27 mouse cellular contexts compared by ENCODE assay signal in genomic region chr14:13332497-13333306, GRCm38 (mm10). TPM values are rescaled to one million over a fixed set of nuclear protein-coding genes. Genes with fewer than 3 reads are reported as not detected.
DNase-seq lines count a peak whose midpoint lies in the region; ATAC-seq and TF ChIP-seq lines count a peak whose summit lies in the region.
"Had no signal": no experiment of that assay in that cellular context is flagged by ENCODE, and none has a peak within 500 bp of the region (broad histone marks: within the 10 kb centered on the region; RNA-seq: fewer than 3 reads in every experiment).

No protein-coding gene starts in this region.

- no peak for TF ChIP-seq CTCF in stomach, postnatal 0 days (IDR thresholded peaks at IDR 0.05; ENCODE audit: low read depth)

- H3K9ac ChIP-seq in embryonic facial prominence, embryonic 11.5 days (replicated peaks; ENCODE audit: low read length): no peak overlapping the region
- no peak overlapping the region for H3K9ac ChIP-seq in stomach, embryonic 14.5 days (replicated peaks; ENCODE audit: low read depth, low read length)
- no peak overlapping the region for H3K9ac ChIP-seq in stomach, postnatal 0 days (ENCODE audit: low read length)
- H3K9ac ChIP-seq in midbrain, embryonic 14.5 days (replicated peaks; ENCODE audit: low read length): no peak overlapping the region
- H3K9ac ChIP-seq: kidney, embryonic 15.5 days; liver, embryonic 12.5 days; lung, embryonic 14.5 days had no signal

- no peaks in the 10 kb centered on the region for H3K4me1 ChIP-seq in embryonic facial prominence, embryonic 11.5 days (ENCODE audit: control insufficient read depth, insufficient read depth, low read length)
- H3K4me1 ChIP-seq in embryonic facial prominence, embryonic 10.5 days: peaks cover 3% of the 10 kb centered on the region; the same call in 1 of the 2 replicates
- no peaks in the 10 kb centered on the region for H3K4me1 ChIP-seq in stomach, embryonic 14.5 days (ENCODE audit: control insufficient read depth, insufficient read depth, low read length)
- H3K4me1 ChIP-seq in stomach, postnatal 0 days (replicated peaks; ENCODE audit: control insufficient read depth, insufficient read depth): no peaks in the 10 kb centered on the region
- H3K4me1 ChIP-seq in midbrain, embryonic 14.5 days (ENCODE audit: control insufficient read depth, insufficient read depth, low read length): no peaks in the 10 kb centered on the region
- H3K4me1 ChIP-seq: kidney, embryonic 15.5 days; liver, embryonic 12.5 days had no signal

- no peak for DNase-seq in embryonic facial prominence, embryonic 11.5 days (ENCODE audit: low spot score)
- DNase-seq in embryonic facial prominence, embryonic 10.5 days (ENCODE audit: low spot score): no peak
- DNase-seq in stomach, postnatal 0 days (ENCODE audit: low spot score): no peak
- no peak for DNase-seq in midbrain, embryonic 14.5 days
- no peak for DNase-seq in kidney, postnatal 36 days
- DNase-seq in cerebellum, adult 9-11 months: no peak
- no peak for DNase-seq in left cerebral cortex, adult 8-10 months (ENCODE audit: low spot score in 2 of 2)
- DNase-seq: cerebellum, postnatal 14 days; embryo, embryonic 11 days; gastrocnemius, postnatal 36 days; heart, postnatal 10 days; layer of hippocampus, postnatal 36 days; lung, embryonic 14.5 days; right cerebral cortex, adult 18-20 months; thymus, postnatal 14 days had no signal

- no peak overlapping the region for H3K27ac ChIP-seq in embryonic facial prominence, embryonic 11.5 days (replicated peaks; ENCODE audit: low read depth, low read length)
- H3K27ac ChIP-seq in embryonic facial prominence, embryonic 10.5 days (replicated peaks): no peak overlapping the region
- H3K27ac ChIP-seq in stomach, embryonic 14.5 days (ENCODE audit: low read length): no peak overlapping the region
- H3K27ac ChIP-seq in stomach, postnatal 0 days (replicated peaks): no peak overlapping the region
- no peak overlapping the region for H3K27ac ChIP-seq in midbrain, embryonic 14.5 days (replicated peaks; ENCODE audit: low read depth, low read length)
- H3K27ac ChIP-seq: heart, embryonic 10.5 days; kidney, embryonic 15.5 days; limb, embryonic 10.5 days; liver, embryonic 12.5 days; macrophage had no signal

- ATAC-seq in embryonic facial prominence, embryonic 11.5 days (replicated peaks; ENCODE audit: insufficient number of reproducible peaks, low FRiP score, low TSS enrichment, low read depth): 0 out of 2 replicates have a peak, but pooled peaks have one; percentile 67
- ATAC-seq in stomach, embryonic 14.5 days (ENCODE audit: insufficient number of reproducible peaks, insufficient read depth, low FRiP score, low read depth): peak; percentile 56; the same call in 1 of the 2 replicates
- ATAC-seq in stomach, postnatal 0 days (ENCODE audit: low FRiP score, low TSS enrichment): no peak
- peak; percentile 50 for ATAC-seq in midbrain, embryonic 14.5 days (ENCODE audit: low FRiP score, low TSS enrichment)
- ATAC-seq: CD4-positive, CD25-positive, alpha-beta regulatory T cell, adult 4 months; inflammation-experienced regulatory T-cells, adult 6 months; liver, embryonic 12.5 days had no signal

- no peaks in the 10 kb centered on the region for H3K9me3 ChIP-seq in embryonic facial prominence, embryonic 11.5 days (replicated peaks; ENCODE audit: control insufficient read depth, low read length)
- H3K9me3 ChIP-seq in embryonic facial prominence, embryonic 10.5 days: no peaks in the 10 kb centered on the region
- H3K9me3 ChIP-seq in stomach, embryonic 14.5 days (ENCODE audit: control insufficient read depth, low read depth, low read length): no peaks in the 10 kb centered on the region
- no peaks in the 10 kb centered on the region for H3K9me3 ChIP-seq in stomach, postnatal 0 days (ENCODE audit: control insufficient read depth, low read length)
- no peaks in the 10 kb centered on the region for H3K9me3 ChIP-seq in midbrain, embryonic 14.5 days (ENCODE audit: control insufficient read depth, low read length)
- H3K9me3 ChIP-seq: heart, embryonic 10.5 days; kidney, embryonic 15.5 days; limb, embryonic 10.5 days; liver, embryonic 12.5 days had no signal

- H3K36me3 ChIP-seq in embryonic facial prominence, embryonic 11.5 days (replicated peaks; ENCODE audit: control insufficient read depth, insufficient read depth, low read depth, low read length): no peaks in the 10 kb centered on the region
- no peaks in the 10 kb centered on the region for H3K36me3 ChIP-seq in embryonic facial prominence, embryonic 10.5 days (replicated peaks)
- H3K36me3 ChIP-seq in stomach, embryonic 14.5 days (ENCODE audit: control insufficient read depth, insufficient read depth, low read length): no peaks in the 10 kb centered on the region
- H3K36me3 ChIP-seq in stomach, postnatal 0 days (ENCODE audit: control insufficient read depth, insufficient read depth, low read length): no peaks in the 10 kb centered on the region
- no peaks in the 10 kb centered on the region for H3K36me3 ChIP-seq in midbrain, embryonic 14.5 days (ENCODE audit: control insufficient read depth, insufficient read depth, low read length)
- H3K36me3 ChIP-seq: heart, embryonic 10.5 days; kidney, embryonic 15.5 days; limb, embryonic 10.5 days; liver, embryonic 12.5 days had no signal

- no peak overlapping the region for H3K4me3 ChIP-seq in embryonic facial prominence, embryonic 11.5 days (ENCODE audit: low read depth, low read length)
- no peak overlapping the region for H3K4me3 ChIP-seq in embryonic facial prominence, embryonic 10.5 days
- no peak overlapping the region for H3K4me3 ChIP-seq in stomach, embryonic 14.5 days (ENCODE audit: low read depth, low read length)
- H3K4me3 ChIP-seq in stomach, postnatal 0 days (ENCODE audit: low read depth, low read length): no peak overlapping the region
- H3K4me3 ChIP-seq in midbrain, embryonic 14.5 days (replicated peaks; ENCODE audit: low read depth, low read length): no peak overlapping the region
- H3K4me3 ChIP-seq: erythroblast, embryonic 14.5 days; heart, embryonic 10.5 days; kidney, embryonic 15.5 days; limb, embryonic 10.5 days; liver, embryonic 12.5 days had no signal

- no peak overlapping the region for H3K4me2 ChIP-seq in embryonic facial prominence, embryonic 11.5 days (ENCODE audit: low read depth, low read length)
- no peak overlapping the region for H3K4me2 ChIP-seq in stomach, embryonic 14.5 days (replicated peaks; ENCODE audit: low read depth, low read length)
- no peak overlapping the region for H3K4me2 ChIP-seq in stomach, postnatal 0 days (replicated peaks; ENCODE audit: low read depth)
- no peak overlapping the region for H3K4me2 ChIP-seq in midbrain, embryonic 14.5 days (ENCODE audit: low read length)
- H3K4me2 ChIP-seq: kidney, embryonic 15.5 days; liver, embryonic 12.5 days; lung, embryonic 14.5 days had no signal

- no peak for TF ChIP-seq EP300 in stomach, postnatal 0 days (optimal IDR thresholded peaks at IDR 0.05)

- H3K27me3 ChIP-seq in embryonic facial prominence, embryonic 11.5 days (ENCODE audit: control insufficient read depth, insufficient read depth, low read length): no peaks in the 10 kb centered on the region
- H3K27me3 ChIP-seq in embryonic facial prominence, embryonic 10.5 days (replicated peaks; ENCODE audit: low read depth, poor library complexity, severe bottlenecking): no peaks in the 10 kb centered on the region
- H3K27me3 ChIP-seq in stomach, embryonic 14.5 days (ENCODE audit: control insufficient read depth, insufficient read depth, low read length): no peaks in the 10 kb centered on the region
- no peaks in the 10 kb centered on the region for H3K27me3 ChIP-seq in stomach, postnatal 0 days (ENCODE audit: control insufficient read depth, insufficient read depth, low read length)
- no peaks in the 10 kb centered on the region for H3K27me3 ChIP-seq in midbrain, embryonic 14.5 days (ENCODE audit: control insufficient read depth, insufficient read depth, low read length)
- H3K27me3 ChIP-seq: kidney, embryonic 15.5 days; liver, embryonic 12.5 days had no signal

- WGBS in embryonic facial prominence, embryonic 11.5 days: 74% methylated on average over 10 of the region's 10 CpGs
- 72% methylated on average over 10 of the region's 10 CpGs for WGBS in embryonic facial prominence, embryonic 10.5 days
- WGBS in stomach, embryonic 14.5 days: 60% methylated on average over 10 of the region's 10 CpGs
- WGBS in stomach, postnatal 0 days: 60% methylated on average over 10 of the region's 10 CpGs
- WGBS in midbrain, embryonic 14.5 days: 50% methylated on average over 10 of the region's 10 CpGs

RNA-seq across cellular contexts. Expression of gene Synpr, which starts 48.1 kb away (rescaled TPM):
- polyA plus RNA-seq in embryonic facial prominence, embryonic 11.5 days (2014; fragmentation: Nextera tagmentation; extraction: Ambion mirVana): 5.1 and 6.4 TPM in 2 replicates
- polyA plus RNA-seq in embryonic facial prominence, embryonic 10.5 days (2016; fragmentation: Nextera tagmentation; extraction: Ambion mirVana): 3.7 TPM in 2 replicates
- polyA plus RNA-seq in stomach, embryonic 14.5 days (2014; fragmentation: Nextera tagmentation; extraction: Ambion mirVana): 6.9 and 8.1 TPM in 2 replicates
- polyA plus RNA-seq in stomach, postnatal 0 days (2015; fragmentation: Nextera tagmentation; extraction: Ambion mirVana): 1.0 and 1.3 TPM in 2 replicates
- 35.1 and 35.2 TPM in 2 replicates for polyA plus RNA-seq in midbrain, embryonic 14.5 days (2014; fragmentation: Nextera tagmentation; extraction: Ambion mirVana)
- total RNA-seq in left cerebral cortex, adult 8-10 months (2022): 100 to 1,000 TPM; 121 to 163 (median 141) TPM
- total RNA-seq: gastrocnemius, postnatal 36 days; heart, postnatal 10 days; MEL; monocyte, adult 5-6 weeks; neutrophil, adult 5-6 weeks had no signal
- polyA plus RNA-seq: erythroblast, embryonic 14.5 days; inflammation-experienced regulatory T-cells, adult 6 months; macrophage had no signal
